Mouse (Mus musculus) CH12.LX (cell line): Measurements from ENCODE around the gene Tars. TPM values are rescaled to one million over a fixed set of nuclear protein-coding genes. Genes with fewer than 3 reads are reported as not detected.

ENCODE experiments used
- DNase-seq: peaks from one replicate; pipeline ENCODE4 v3.0.0-alpha.2; 2013; ENCODE audit errors: extremely low read depth
- H3K27ac ChIP-seq: 2 replicates; pipeline ENCODE4 v1.5.1; 2012; ENCODE audit warnings: low read depth, mild to moderate bottlenecking, control low read depth, moderate library complexity; ENCODE audit not compliant: insufficient read depth
- H3K27me3 ChIP-seq: replicated peaks from 2 replicates; pipeline ENCODE3; 2012; ENCODE audit warnings: inconsistent platforms
- H3K36me3 ChIP-seq, 2 experiments: replicated peaks in 1 of 2; 2 replicates each; pipeline versions ENCODE3 to v1.6.1; 2012; ENCODE audit warnings: inconsistent platforms in 1 of 2, low read length in 1 of 2, mild to moderate bottlenecking in 1 of 2, mixed read lengths in 1 of 2, moderate library complexity in 1 of 2; ENCODE audit not compliant: control insufficient read depth in 1 of 2, insufficient read depth in 1 of 2
- H3K4me1 ChIP-seq, 2 experiments: 2 replicates each; pipeline ENCODE4 v1.6.1; 2012; ENCODE audit warnings: inconsistent platforms in 1 of 2, moderate library complexity in 1 of 2; ENCODE audit not compliant: insufficient read depth in 2 of 2, control insufficient read depth in 1 of 2
- H3K4me2 ChIP-seq: 2 replicates; pipeline ENCODE4 v1.6.1; 2012; ENCODE audit warnings: low read depth, mild to moderate bottlenecking, control low read depth; ENCODE audit not compliant: poor library complexity, insufficient read depth, severe bottlenecking
- H3K4me3 ChIP-seq, 3 experiments: fragments of 150-350 bp in 1 of 3; sonication (generic) in 1 of 3; replicated peaks in 1 of 3; 2 replicates each; pipeline versions ENCODE3 to v1.5.1; 2011 to 2012; ENCODE audit warnings: low read depth in 2 of 3, low read length in 2 of 3, mild to moderate bottlenecking in 2 of 3, moderate library complexity in 2 of 3, control low read depth in 1 of 3, improper control_type of control experiment in 1 of 3, inconsistent platforms in 1 of 3, mixed read lengths in 1 of 3; ENCODE audit not compliant: poor library complexity in 1 of 3
- H3K79me2 ChIP-seq: replicated peaks from 2 replicates; pipeline ENCODE4 v1.6.1; 2012; ENCODE audit warnings: mild to moderate bottlenecking, moderate library complexity; ENCODE audit not compliant: control insufficient read depth, poor library complexity, insufficient read depth, severe bottlenecking; ENCODE audit errors: extremely low read depth
- H3K9ac ChIP-seq: 2 replicates; pipeline ENCODE4 v1.6.1; 2012; ENCODE audit warnings: low read depth, mild to moderate bottlenecking, control low read depth, moderate library complexity; ENCODE audit not compliant: insufficient read depth
- H3K9me3 ChIP-seq: replicated peaks from 2 replicates; pipeline ENCODE3; 2012; ENCODE audit warnings: low read length, inconsistent platforms, mixed read lengths
- BHLHE40 ChIP-seq: IDR thresholded peaks from 2 replicates; pipeline ENCODE4 v1.6.1; 2011; ENCODE audit warnings: mild to moderate bottlenecking, low read depth, low read length, improper control_type of control experiment
- CTCF ChIP-seq, 2 experiments: IDR thresholded peaks in 1 of 2; conservative IDR thresholded peaks in 1 of 2; 2 replicates each; pipeline ENCODE4 v1.5.1; 2011 to 2012; ENCODE audit warnings: low read depth in 2 of 2, low read length in 2 of 2, improper control_type of control experiment in 1 of 2, inconsistent platforms in 1 of 2, mild to moderate bottlenecking in 1 of 2, moderate library complexity in 1 of 2
- ETS1 ChIP-seq: conservative IDR thresholded peaks from 2 replicates; pipeline ENCODE4 v1.6.1; 2012; ENCODE audit warnings: low read depth, mild to moderate bottlenecking, inconsistent platforms, low read length, improper control_type of control experiment, moderate library complexity
- GABPA ChIP-seq: IDR thresholded peaks from 2 replicates; pipeline ENCODE4 v1.6.1; 2012; ENCODE audit warnings: low read depth, low read length, improper control_type of control experiment, inconsistent platforms; ENCODE audit not compliant: insufficient replicate concordance
- HCFC1 ChIP-seq: IDR thresholded peaks from 2 replicates; pipeline ENCODE4 v1.6.1; 2012; ENCODE audit warnings: low read depth, mild to moderate bottlenecking, inconsistent platforms, low read length, improper control_type of control experiment
- JUND ChIP-seq: conservative IDR thresholded peaks from 2 replicates; pipeline ENCODE4 v1.6.1; 2011; ENCODE audit warnings: low read depth, low read length, improper control_type of control experiment
- MAFK ChIP-seq: IDR thresholded peaks from 2 replicates; pipeline ENCODE4 v1.6.1; 2011; ENCODE audit warnings: low read length, improper control_type of control experiment; ENCODE audit not compliant: insufficient replicate concordance
- MAX ChIP-seq: IDR thresholded peaks from 2 replicates; pipeline ENCODE4 v1.6.1; 2011; ENCODE audit warnings: low read length, improper control_type of control experiment
- MAZ ChIP-seq: IDR thresholded peaks from 2 replicates; pipeline ENCODE4 v1.6.1; 2012; ENCODE audit warnings: low read depth, mild to moderate bottlenecking, inconsistent platforms, low read length, improper control_type of control experiment, moderate library complexity
- MEF2A ChIP-seq: IDR thresholded peaks from 2 replicates; pipeline ENCODE4 v1.6.1; 2014; ENCODE audit warnings: low read depth, mild to moderate bottlenecking, inconsistent platforms, low read length, improper control_type of control experiment, borderline replicate concordance
- MXI1 ChIP-seq: IDR thresholded peaks from 2 replicates; pipeline ENCODE4 v1.6.1; 2011; ENCODE audit warnings: mild to moderate bottlenecking, low read depth, low read length, improper control_type of control experiment
- PAX5 ChIP-seq: IDR thresholded peaks from 2 replicates; pipeline ENCODE4 v1.6.1; 2012; ENCODE audit warnings: low read length, inconsistent platforms, mixed read lengths
- RAD21 ChIP-seq: IDR thresholded peaks from 2 replicates; pipeline ENCODE4 v1.6.1; 2011; ENCODE audit warnings: low read depth, mild to moderate bottlenecking, low read length, improper control_type of control experiment, moderate library complexity
- SMC3 ChIP-seq: IDR thresholded peaks from 2 replicates; pipeline ENCODE4 v1.6.1; 2011; ENCODE audit warnings: low read depth, low read length, improper control_type of control experiment
- TCF12 ChIP-seq: IDR thresholded peaks from 2 replicates; pipeline ENCODE4 v1.6.1; 2014; ENCODE audit warnings: low read depth, mild to moderate bottlenecking, inconsistent platforms, low read length, improper control_type of control experiment
- USF1 ChIP-seq: IDR thresholded peaks from 2 replicates; pipeline ENCODE4 v1.6.1; 2014; ENCODE audit warnings: low read depth, mild to moderate bottlenecking, inconsistent platforms, low read length, improper control_type of control experiment
- ZC3H11A ChIP-seq: IDR thresholded peaks from 2 replicates; pipeline ENCODE4 v1.6.1; 2012; ENCODE audit warnings: low read depth, mild to moderate bottlenecking, inconsistent platforms, low read length, improper control_type of control experiment
- ZMIZ1 ChIP-seq: IDR thresholded peaks from 2 replicates; pipeline ENCODE4 v1.6.1; 2012; ENCODE audit warnings: low read depth, mild to moderate bottlenecking, inconsistent platforms, low read length, improper control_type of control experiment
- ZNF384 ChIP-seq: IDR thresholded peaks from 2 replicates; pipeline ENCODE4 v1.6.1; 2012; ENCODE audit warnings: low read depth, low read length, improper control_type of control experiment, inconsistent platforms
- dilution Hi-C: fragments of 300-500 bp; cut with MboI; formaldehyde crosslinking; loops from 2 replicates; pipeline ENCODE4 v1.14.3; 2020; ENCODE audit warnings: low sequenced_read_pairs; ENCODE audit not compliant: extremely low pct_unique_long_range_greater_than_20kb, extremely low pct_ligation_motif_present
- in situ Hi-C: fragments of 300-500 bp; cut with MboI; formaldehyde crosslinking; loops from 3 replicates; pipeline ENCODE4 v1.14.3; 2019; ENCODE audit warnings: low sequenced_read_pairs, low pct_ligation_motif_present, low pct_unique_long_range_greater_than_20kb, mixed read lengths
- polyA plus RNA-seq: library from polyadenylated mRNA; unstranded; fragments of >175 nt; gene quantifications from 2 replicates; pipeline ENCODE4 v1.2.1, GENCODE M21; 2012; ENCODE audit warnings: low read depth; ENCODE audit not compliant: insufficient read length
- total RNA-seq, 2 experiments: library from RNA; depleted of rRNA; stranded (reverse); fragments of 300-350 nt in 1 of 2; fragments of >200 nt in 1 of 2; gene quantifications; 2 replicates each; pipeline ENCODE4 v1.2.3; 2012 to 2014

Tars gene
- total and polyA plus RNA-seq, 3 experiments: 114 to 217 (median 189) TPM

DNA sequence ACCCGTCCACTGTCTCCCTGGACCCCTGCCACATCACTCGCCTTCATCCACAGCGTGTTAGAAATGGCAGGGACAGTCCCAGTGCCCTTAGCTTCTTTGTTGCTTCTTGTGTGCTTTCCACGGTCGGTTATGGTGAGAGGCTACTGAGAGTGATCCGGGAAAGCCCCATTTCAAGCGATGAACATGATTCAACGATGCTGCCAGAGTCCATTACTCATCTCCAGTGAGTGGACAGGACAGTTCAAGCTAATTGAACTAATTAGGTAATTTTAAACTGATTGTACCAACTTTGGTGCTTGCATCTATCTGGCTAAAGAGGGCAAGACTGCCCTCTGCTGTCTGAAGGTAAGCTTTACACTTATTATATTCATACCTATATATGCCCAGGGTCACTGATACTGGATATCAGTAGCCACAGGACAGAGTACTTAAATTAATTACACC, 19.4 kb downstream of the Tars start:
- peak; percentile 66 for DNase-seq
- dilution Hi-C loops (no loop called here), in situ Hi-C loops (loop anchor here (25.0 kb wide), 1 partner anchor 893 kb away; the partner anchor contains the start of genes Brix1 and Rad1)
- H3K27ac ChIP-seq: peak overlapping the region; percentile 49
- H3K4me1 ChIP-seq: peaks cover 21 to 29% of the 10 kb centered on the region in 2 experiments
- H3K36me3 ChIP-seq: peaks cover 24 to 44% of the 10 kb centered on the region in 2 experiments
- no peaks in the 10 kb centered on the region for H3K79me2 ChIP-seq
- TF ChIP-seq ZMIZ1: no peak
- TF ChIP-seq ZC3H11A: peak; percentile 60; the same call in 1 of the 2 replicates
- TF ChIP-seq CTCF (conservative IDR thresholded peaks at IDR 0.05 in 1 of 2, IDR thresholded peaks at IDR 0.05 in 1 of 2; ENCODE audit: low read depth in 2 of 2, low read length in 2 of 2): peak; percentile 66 to 84
- peak; percentile 18; the same call in 1 of the 2 replicates for TF ChIP-seq ETS1
- no peak for TF ChIP-seq PAX5
- no peak for TF ChIP-seq MAX
- TF ChIP-seq MAZ: no peak
- TF ChIP-seq HCFC1: no peak
- TF ChIP-seq BHLHE40: peak; percentile 52; the same call in 1 of the 2 replicates
- peak; percentile 42; the same call in 1 of the 2 replicates for TF ChIP-seq MEF2A
- TF ChIP-seq GABPA: no peak
- 0 out of 2 replicates have a peak, but pooled peaks have one; percentile 47 for TF ChIP-seq TCF12
- peak; percentile 91 for TF ChIP-seq RAD21
- TF ChIP-seq MXI1: 0 out of 2 replicates have a peak, but pooled peaks have one; percentile 5
- no peak for TF ChIP-seq USF1
- TF ChIP-seq SMC3: peak; percentile 91
- no peak for TF ChIP-seq ZNF384
- peaks cover 6% of the 10 kb centered on the region for H3K9me3 ChIP-seq
- H3K27me3 ChIP-seq: no peaks in the 10 kb centered on the region
- H3K4me2 ChIP-seq: peak overlapping the region; percentile 26; the same call in 1 of the 2 replicates
- H3K9ac ChIP-seq: peak overlapping the region; percentile 3; the same call in 1 of the 2 replicates
- no peak overlapping the region for H3K4me3 ChIP-seq

- Histone ChIP-seq H3K4me3 (no peak overlapping the region), H3K27me3 (no peaks in the 10 kb centered on the region), H3K9me3 (peaks cover 1% of the 10 kb centered on the region), H3K79me2 (no peaks in the 10 kb centered on the region), H3K9ac (no peak overlapping the region), H3K36me3 (peaks cover 18 to 38% of the 10 kb centered on the region in 2 experiments), H3K4me2 (no peak overlapping the region; the same call in 1 of the 2 replicates), H3K4me1 (peaks cover 21 to 29% of the 10 kb centered on the region in 2 experiments), H3K27ac (peak overlapping the region; percentile 49)
- in situ Hi-C loops: loop anchor here (5.0 to 25.0 kb wide), 3 partner anchors 57 to 892 kb away; partner anchors contain the start of genes Brix1, Rad1 and Rxfp3
- dilution Hi-C loops: no loop called here
- no peak for DNase-seq
- TF ChIP-seq MAFK (peak; percentile 23; the same call in 1 of the 2 replicates), CTCF (conservative IDR thresholded peaks at IDR 0.05 in 1 of 2, IDR thresholded peaks at IDR 0.05 in 1 of 2; ENCODE audit: low read depth in 2 of 2, low read length in 2 of 2) (no peak), MXI1 (peak; percentile 42; the same call in 1 of the 2 replicates), RAD21 (no peak), ZC3H11A (no peak), JUND (no peak)
These were observed 19.9 kb downstream of the Tars start for GRCm38 (mm10) chr15:11379431-11380086.
